Mouse (Mus musculus): ENCODE measurements around the gene Slc39a2. TPM values are rescaled to one million over a fixed set of nuclear protein-coding genes. Genes with fewer than 3 reads are reported as not detected.
"Not testable (repeated sequence)": the region's sequence is repeated elsewhere in the genome, so short reads cannot be mapped to it uniquely, and the experiment has no call there.

Slc39a2 gene
- total and polyA plus RNA-seq, 3 experiments, result 0.02 to 0.38 TPM; not detected in 1

- Histone ChIP-seq H3K9me3 (replicated peaks) (no peaks in the 10 kb centered on the region), H3K4me1 (ENCODE audit: insufficient read depth, low read depth, low read length) (no peaks in the 10 kb centered on the region), H3K36me3 (replicated peaks) (no peaks in the 10 kb centered on the region), H3K27me3 (ENCODE audit: insufficient read depth, low read length) (peaks cover 7% of the 10 kb centered on the region; the same call in 1 of the 2 replicates), H3K4me3 (ENCODE audit: low read depth, low read length) (no peak overlapping the region)
- TF ChIP-seq CTCF (IDR thresholded peaks at IDR 0.05; ENCODE audit: low read depth, low read length) (no peak), TAL1 (conservative IDR thresholded peaks at IDR 0.05; ENCODE audit: low read depth, low read length) (no peak), POLR2AphosphoS5 (IDR thresholded peaks at IDR 0.05; ENCODE audit: insufficient replicate concordance, low read depth, low read length) (no peak), GATA2 (IDR thresholded peaks at IDR 0.05; ENCODE audit: borderline replicate concordance, low read depth, low read length) (no peak), GATA1 (IDR thresholded peaks at IDR 0.05; ENCODE audit: borderline replicate concordance, low read length) (no peak)
- no peak for DNase-seq (ENCODE audit: low spot score)
- no peak for ATAC-seq (ENCODE audit: extremely low read depth, insufficient number of reproducible peaks, low FRiP score, poor library complexity, severe bottlenecking)
These were observed 30.8 kb downstream of the Slc39a2 start for GRCm38 (mm10) chr14:51923492-51923891.

DNA sequence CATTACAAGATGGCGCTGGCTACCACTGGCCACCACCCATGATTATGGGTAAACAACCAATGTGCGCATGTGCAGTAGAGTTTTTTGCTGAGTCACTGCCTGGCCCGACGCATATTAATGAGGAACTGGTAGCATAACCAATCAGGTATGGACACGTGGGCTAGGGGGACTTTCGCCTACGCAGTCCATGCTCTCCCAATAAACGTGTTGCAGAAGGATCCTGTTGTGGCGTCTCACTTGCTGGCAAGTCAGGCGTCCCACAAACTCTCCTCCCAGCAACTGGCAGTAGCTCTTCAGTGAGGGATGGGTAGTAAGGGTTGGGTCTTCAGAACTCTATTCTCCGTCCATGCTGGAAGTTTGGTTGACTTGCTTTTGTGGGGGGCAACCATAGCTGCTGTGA, 34.2 kb downstream of the Slc39a2 start:
- not testable (repeated sequence) for H3K9me3 ChIP-seq (replicated peaks); H3K4me3 ChIP-seq (ENCODE audit: low read depth, low read length); DNase-seq (ENCODE audit: low spot score); H3K4me1 ChIP-seq (ENCODE audit: insufficient read depth, low read depth, low read length); H3K27me3 ChIP-seq (ENCODE audit: insufficient read depth, low read length); ATAC-seq (ENCODE audit: extremely low read depth, insufficient number of reproducible peaks, low FRiP score, poor library complexity, severe bottlenecking); H3K36me3 ChIP-seq (replicated peaks)

DNA sequence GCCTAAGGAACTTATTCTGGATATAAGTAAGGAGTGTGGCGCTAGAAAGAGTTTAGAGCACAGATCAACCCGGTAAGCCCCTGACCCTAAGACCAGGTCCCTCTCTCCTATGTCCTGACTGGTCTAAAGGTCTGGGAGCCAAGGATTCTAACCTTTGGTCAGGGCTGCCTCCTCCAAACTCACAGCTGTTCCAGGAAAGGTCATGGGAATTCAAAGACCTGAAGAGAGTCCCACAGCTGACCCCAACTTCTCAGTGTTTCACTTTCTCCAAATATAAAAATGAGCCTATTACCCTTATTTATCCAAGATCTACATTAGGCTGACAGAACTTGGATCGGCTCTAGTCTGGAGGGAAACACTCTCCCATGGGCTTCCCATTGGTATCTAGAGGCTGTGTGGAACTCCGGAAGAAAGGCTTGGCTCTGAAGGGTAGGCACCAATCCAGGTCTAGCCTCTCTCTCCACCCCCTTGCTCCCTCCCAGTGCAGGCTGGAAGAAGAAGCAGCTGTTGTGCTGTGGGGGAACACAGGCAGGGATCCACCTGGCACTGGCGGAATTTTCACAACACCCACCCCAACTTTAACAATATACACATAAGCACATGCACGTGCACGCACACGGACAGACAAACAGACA, 36.7 kb downstream of the Slc39a2 start:
- no peak for TF ChIP-seq TAL1 (conservative IDR thresholded peaks at IDR 0.05; ENCODE audit: low read depth, low read length)
- no peak for TF ChIP-seq GATA1 (IDR thresholded peaks at IDR 0.05; ENCODE audit: borderline replicate concordance, low read length)
- TF ChIP-seq CTCF (IDR thresholded peaks at IDR 0.05; ENCODE audit: low read depth, low read length), result no peak
- TF ChIP-seq POLR2AphosphoS5 (IDR thresholded peaks at IDR 0.05; ENCODE audit: insufficient replicate concordance, low read depth, low read length), result no peak
- Histone ChIP-seq H3K4me3 (ENCODE audit: low read depth, low read length) (no peak overlapping the region), H3K36me3 (replicated peaks) (no peaks in the 10 kb centered on the region), H3K27me3 (ENCODE audit: insufficient read depth, low read length) (no peaks in the 10 kb centered on the region; the same call in 1 of the 2 replicates), H3K4me1 (ENCODE audit: insufficient read depth, low read depth, low read length) (no peaks in the 10 kb centered on the region), H3K9me3 (replicated peaks) (no peaks in the 10 kb centered on the region)
- ATAC-seq (ENCODE audit: extremely low read depth, insufficient number of reproducible peaks, low FRiP score, poor library complexity, severe bottlenecking) (no peak), DNase-seq (ENCODE audit: low spot score) (no peak)

DNA sequence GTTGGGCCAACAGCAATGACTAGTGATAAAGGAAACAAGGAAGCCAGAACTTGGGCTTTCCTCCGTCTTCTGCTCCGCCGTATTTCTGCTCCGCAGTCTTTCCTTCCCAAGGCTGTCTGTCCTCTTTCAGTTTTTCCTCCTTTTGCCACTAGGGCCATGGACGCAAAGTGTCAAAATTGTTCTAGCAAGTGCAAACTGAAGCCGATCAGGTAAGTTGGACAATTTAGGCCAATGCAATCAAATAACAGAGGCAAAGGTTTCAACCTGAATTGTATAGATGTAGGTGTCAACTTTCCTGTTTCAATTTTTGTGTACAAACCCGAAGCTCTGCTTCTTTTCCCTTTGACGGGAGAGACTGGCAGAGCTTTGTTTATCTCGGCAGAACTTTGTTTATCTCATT, 37.3 kb downstream of the Slc39a2 start:
- H3K4me3 ChIP-seq (ENCODE audit: low read depth, low read length), result no peak overlapping the region
- no peak for DNase-seq (ENCODE audit: low spot score)

DNA sequence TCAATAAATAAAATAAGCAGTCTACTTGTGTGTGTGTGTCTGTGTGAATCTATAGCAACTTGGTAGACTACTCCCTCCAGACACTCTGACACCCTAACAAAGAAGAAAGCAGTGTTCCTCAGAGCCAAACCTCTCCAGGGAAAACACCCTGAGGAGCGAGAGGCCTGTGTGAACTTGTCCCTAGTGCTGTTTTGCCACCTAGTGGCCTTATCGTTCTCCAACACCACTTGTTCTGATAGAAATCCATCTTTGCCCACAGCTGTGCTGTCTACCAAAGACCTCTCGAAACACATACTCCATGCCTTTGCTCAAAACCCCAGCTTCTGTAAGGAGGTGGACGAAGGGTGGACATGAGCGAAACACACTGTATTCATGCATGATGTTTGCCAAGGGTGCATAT, 38.1 kb downstream of the Slc39a2 start:
- DNase-seq (ENCODE audit: low spot score) (no peak), ATAC-seq (ENCODE audit: extremely low read depth, insufficient number of reproducible peaks, low FRiP score, poor library complexity, severe bottlenecking) (no peak)
- Histone ChIP-seq H3K4me3 (ENCODE audit: low read depth, low read length) (no peak overlapping the region), H3K27me3 (ENCODE audit: insufficient read depth, low read length) (no peaks in the 10 kb centered on the region; the same call in 1 of the 2 replicates), H3K4me1 (ENCODE audit: insufficient read depth, low read depth, low read length) (no peaks in the 10 kb centered on the region), H3K36me3 (replicated peaks) (no peaks in the 10 kb centered on the region), H3K9me3 (replicated peaks) (no peaks in the 10 kb centered on the region)
- TF ChIP-seq POLR2AphosphoS5 (IDR thresholded peaks at IDR 0.05; ENCODE audit: insufficient replicate concordance, low read depth, low read length) (no peak), GATA1 (IDR thresholded peaks at IDR 0.05; ENCODE audit: borderline replicate concordance, low read length) (no peak), GATA2 (IDR thresholded peaks at IDR 0.05; ENCODE audit: borderline replicate concordance, low read depth, low read length) (no peak), CTCF (IDR thresholded peaks at IDR 0.05; ENCODE audit: low read depth, low read length) (no peak), TAL1 (conservative IDR thresholded peaks at IDR 0.05; ENCODE audit: low read depth, low read length) (no peak)

More for the DNA sequence above, 37.3 kb downstream of the Slc39a2 start:
- TF ChIP-seq TAL1 (conservative IDR thresholded peaks at IDR 0.05; ENCODE audit: low read depth, low read length), result no peak
- no peak for TF ChIP-seq POLR2AphosphoS5 (IDR thresholded peaks at IDR 0.05; ENCODE audit: insufficient replicate concordance, low read depth, low read length)
- TF ChIP-seq GATA2 (IDR thresholded peaks at IDR 0.05; ENCODE audit: borderline replicate concordance, low read depth, low read length), result no peak
- TF ChIP-seq GATA1 (IDR thresholded peaks at IDR 0.05; ENCODE audit: borderline replicate concordance, low read length), result no peak
- no peak for TF ChIP-seq CTCF (IDR thresholded peaks at IDR 0.05; ENCODE audit: low read depth, low read length)
- Histone ChIP-seq H3K9me3 (replicated peaks) (no peaks in the 10 kb centered on the region), H3K36me3 (replicated peaks) (no peaks in the 10 kb centered on the region), H3K27me3 (ENCODE audit: insufficient read depth, low read length) (no peaks in the 10 kb centered on the region; the same call in 1 of the 2 replicates), H3K4me1 (ENCODE audit: insufficient read depth, low read depth, low read length) (no peaks in the 10 kb centered on the region)
- ATAC-seq (ENCODE audit: extremely low read depth, insufficient number of reproducible peaks, low FRiP score, poor library complexity, severe bottlenecking), result no peak

DNA sequence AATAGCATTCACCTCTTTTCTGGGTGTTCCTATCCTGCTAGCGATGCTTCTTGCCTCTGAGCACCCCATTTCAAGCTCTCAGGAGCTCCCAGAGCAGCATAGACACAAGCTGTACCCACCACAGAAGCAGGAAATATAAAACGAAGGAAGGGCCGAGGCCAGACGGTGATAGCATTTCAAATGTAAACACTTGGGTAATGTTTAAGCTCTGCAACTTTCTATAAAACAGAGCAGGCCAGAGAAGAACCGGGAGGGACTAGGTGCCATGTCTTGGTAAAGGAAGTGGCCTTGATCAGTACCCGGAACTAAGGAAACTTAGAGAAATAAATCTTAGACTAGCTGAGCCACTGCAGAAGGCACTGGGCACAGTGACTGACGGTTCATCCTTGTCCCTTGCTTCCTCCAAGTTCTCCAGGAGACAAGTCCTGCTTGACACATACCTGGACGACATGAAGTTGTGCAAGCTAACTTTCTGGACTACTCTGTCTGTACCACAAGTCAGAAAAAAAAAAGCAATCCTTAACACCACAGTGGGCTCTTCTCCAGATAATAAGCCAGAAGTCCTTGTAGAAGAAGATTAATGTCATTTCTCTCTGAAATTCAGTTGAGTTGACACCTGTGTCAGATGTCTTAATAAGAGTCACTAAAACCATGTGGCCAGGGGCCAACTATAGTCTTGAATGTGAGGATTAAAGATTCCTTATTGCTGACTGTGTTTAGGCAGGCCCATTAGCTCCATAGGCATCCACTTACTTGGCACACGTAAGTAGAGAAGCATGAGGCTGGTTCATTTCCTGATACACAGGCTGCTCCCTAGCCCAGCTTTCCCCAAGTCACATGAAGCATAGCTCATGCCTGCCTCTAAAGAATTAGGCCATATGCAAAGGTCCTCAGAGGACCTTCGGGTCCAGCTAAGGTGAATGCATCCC, 39.7 kb downstream of the Slc39a2 start:
- DNase-seq (ENCODE audit: low spot score), result no peak
- Histone ChIP-seq H3K4me3 (ENCODE audit: low read depth, low read length) (no peak overlapping the region), H3K4me1 (ENCODE audit: insufficient read depth, low read depth, low read length) (no peaks in the 10 kb centered on the region), H3K36me3 (replicated peaks) (no peaks in the 10 kb centered on the region), H3K9me3 (replicated peaks) (no peaks in the 10 kb centered on the region), H3K27me3 (ENCODE audit: insufficient read depth, low read length) (peaks cover 2% of the 10 kb centered on the region; the same call in 1 of the 2 replicates)
- no peak for ATAC-seq (ENCODE audit: extremely low read depth, insufficient number of reproducible peaks, low FRiP score, poor library complexity, severe bottlenecking)
- TF ChIP-seq GATA1 (IDR thresholded peaks at IDR 0.05; ENCODE audit: borderline replicate concordance, low read length) (no peak), POLR2AphosphoS5 (IDR thresholded peaks at IDR 0.05; ENCODE audit: insufficient replicate concordance, low read depth, low read length) (no peak), TAL1 (conservative IDR thresholded peaks at IDR 0.05; ENCODE audit: low read depth, low read length) (no peak), CTCF (IDR thresholded peaks at IDR 0.05; ENCODE audit: low read depth, low read length) (no peak), GATA2 (IDR thresholded peaks at IDR 0.05; ENCODE audit: borderline replicate concordance, low read depth, low read length) (no peak)

Measured in G1E (cell line).